Mouse (Mus musculus) lung, embryonic 14.5 days (tissue): ENCODE data around the gene Wdr82. TPM values are rescaled to one million over a fixed set of nuclear protein-coding genes. Genes with fewer than 3 reads are reported as not detected.

Experiments used
- ATAC-seq: fragments of 200-750 bp; cut with Nextera tagmentation; 2 replicates; pipeline ENCODE4 v1.8.0; 2017; ENCODE audit warnings: mild to moderate bottlenecking, moderate TSS enrichment, moderate library complexity; ENCODE audit not compliant: insufficient read depth
- DNase-seq: peaks from one replicate; pipeline ENCODE4 v3.0.0-alpha.2; 2015
- H3K27ac ChIP-seq: fragments of 300-500 bp; sonication (generic); 2 replicates; pipeline ENCODE4 v1.5.1; 2014; ENCODE audit warnings: low read depth, mild to moderate bottlenecking, moderate library complexity
- H3K27me3 ChIP-seq: fragments of 300-500 bp; sonication (generic); 2 replicates; pipeline ENCODE4 v1.6.1; 2014; ENCODE audit warnings: low read length, control low read depth; ENCODE audit not compliant: insufficient read depth
- H3K36me3 ChIP-seq: fragments of 300-500 bp; sonication (generic); 2 replicates; pipeline ENCODE4 v1.6.1; 2014; ENCODE audit warnings: control low read depth; ENCODE audit not compliant: insufficient read depth
- H3K4me1 ChIP-seq: fragments of 300-500 bp; sonication (generic); 2 replicates; pipeline ENCODE4 v1.6.1; 2014; ENCODE audit warnings: antibody characterized with exemption, control low read depth; ENCODE audit not compliant: insufficient read depth
- H3K4me2 ChIP-seq: fragments of 300-500 bp; sonication (generic); 2 replicates; pipeline ENCODE4 v1.6.1; 2014; ENCODE audit warnings: mild to moderate bottlenecking
- H3K4me3 ChIP-seq: fragments of 300-500 bp; sonication (generic); 2 replicates; pipeline ENCODE4 v1.5.1; 2014; ENCODE audit warnings: low read depth, low read length
- H3K9ac ChIP-seq: fragments of 300-500 bp; sonication (generic); 2 replicates; pipeline ENCODE4 v1.6.1; 2014
- H3K9me3 ChIP-seq: fragments of 300-500 bp; sonication (generic); 2 replicates; pipeline ENCODE4 v1.6.1; 2016; ENCODE audit warnings: low read depth, low read length, control low read depth
- CTCF ChIP-seq: IDR thresholded peaks from 2 replicates; pipeline ENCODE4 v1.5.1; 2016; ENCODE audit warnings: antibody characterized with exemption, low read depth
- WGBS: fragments of 180-500 bp; shearing (Covaris S2); extraction: QIAGEN DNeasy Blood & Tissue Kit; methylation state at CpG from one replicate; pipeline ENCODE4 v1.1.7; 2014; 5-methylcytosine and 5-hydroxymethylcytosine counted together
- polyA plus RNA-seq: library from polyadenylated mRNA; unstranded; fragments of >200 nt; fragmentation: Nextera tagmentation; extraction: Ambion mirVana; gene quantifications from 2 replicates; pipeline ENCODE4 v1.2.1, GENCODE M21; 2014

Gene Wdr82
- polyA plus RNA-seq, 1 experiment from 2014 or later = 26.9 TPM

GRCm38 (mm10) chr9:106211680-106212593, 41.2 kb downstream of the Wdr82 start:
- H3K27ac ChIP-seq = peak overlapping the region; percentile 88
- peaks cover 41% of the 10 kb centered on the region for H3K36me3 ChIP-seq
- ATAC-seq (peak; percentile 85), DNase-seq (peak; percentile 98)
- 18% methylated on average over 37 of the region's 37 CpGs for WGBS
- H3K27me3 ChIP-seq = no peaks in the 10 kb centered on the region
- no peaks in the 10 kb centered on the region for H3K9me3 ChIP-seq
- peak overlapping the region; percentile 14; the same call in 1 of the 2 replicates for H3K4me3 ChIP-seq
- H3K4me1 ChIP-seq = 0 out of 2 replicates have a peak, but pooled peaks cover 5% of the 10 kb centered on the region
- peak; percentile 100 for TF ChIP-seq CTCF
- peak overlapping the region; percentile 50 for H3K9ac ChIP-seq
- H3K4me2 ChIP-seq = peak overlapping the region; percentile 56

- DNase-seq = no peak
- Histone ChIP-seq H3K27me3 (no peaks in the 10 kb centered on the region), H3K4me1 (0 out of 2 replicates have a peak, but pooled peaks cover 5% of the 10 kb centered on the region), H3K36me3 (peaks cover 41% of the 10 kb centered on the region), H3K27ac (no peak overlapping the region), H3K4me3 (no peak overlapping the region), H3K9ac (no peak overlapping the region), H3K4me2 (no peak overlapping the region), H3K9me3 (no peaks in the 10 kb centered on the region)
- TF ChIP-seq CTCF = no peak
- 65% methylated on average over 12 of the region's 12 CpGs for WGBS
- no peak for ATAC-seq
Measured at GRCm38 (mm10) chr9:106212594-106212981, 41.9 kb downstream of the Wdr82 start.

- Histone ChIP-seq H3K4me1 (0 out of 2 replicates have a peak, but pooled peaks cover 5% of the 10 kb centered on the region), H3K4me2 (no peak overlapping the region), H3K9ac (no peak overlapping the region), H3K4me3 (no peak overlapping the region), H3K27me3 (no peaks in the 10 kb centered on the region), H3K9me3 (no peaks in the 10 kb centered on the region), H3K36me3 (peaks cover 33% of the 10 kb centered on the region), H3K27ac (no peak overlapping the region)
- no peak for ATAC-seq
- peak; percentile 40 for TF ChIP-seq CTCF
- DNase-seq = no peak
- WGBS = 82% methylated on average over 6 of the region's 6 CpGs
Measured at GRCm38 (mm10) chr9:106215341-106216125, 44.8 kb downstream of the Wdr82 start.

- H3K4me2 ChIP-seq = no peak overlapping the region
- WGBS = 87% methylated on average over 7 of the region's 7 CpGs
Measured at GRCm38 (mm10) chr9:106216971-106217370, 46.2 kb downstream of the Wdr82 start.

GRCm38 (mm10) chr9:106220894-106221523, 50.3 kb downstream of the Wdr82 start:
- Histone ChIP-seq H3K4me2 (no peak overlapping the region), H3K4me3 (no peak overlapping the region), H3K4me1 (peaks cover 6% of the 10 kb centered on the region), H3K9ac (no peak overlapping the region), H3K27ac (no peak overlapping the region), H3K27me3 (peaks cover 10% of the 10 kb centered on the region; the same call in 1 of the 2 replicates), H3K36me3 (no peaks in the 10 kb centered on the region), H3K9me3 (no peaks in the 10 kb centered on the region)
- TF ChIP-seq CTCF = no peak
- ATAC-seq (no peak), DNase-seq (no peak)
- 56% methylated on average over 8 of the region's 8 CpGs for WGBS

More at GRCm38 (mm10) chr9:106216971-106217370, 46.2 kb downstream of the Wdr82 start:
- no peak for ATAC-seq
- TF ChIP-seq CTCF = no peak
- Histone ChIP-seq H3K9ac (no peak overlapping the region), H3K4me3 (no peak overlapping the region), H3K9me3 (no peaks in the 10 kb centered on the region), H3K27me3 (no peaks in the 10 kb centered on the region), H3K36me3 (peaks cover 33% of the 10 kb centered on the region), H3K27ac (no peak overlapping the region), H3K4me1 (no peaks in the 10 kb centered on the region)
- DNase-seq = no peak

GRCm38 (mm10) chr9:106222261-106222851, 51.6 kb downstream of the Wdr82 start, which contains the start of gene Tlr9:
TSS of gene Tlr9 (plus strand) at chr9:106222598.
- Histone ChIP-seq H3K9me3 (no peaks in the 10 kb centered on the region), H3K27me3 (peaks cover 10% of the 10 kb centered on the region; the same call in 1 of the 2 replicates), H3K9ac (no peak within 1 kb of the TSS), H3K4me3 (no peak within 1 kb of the TSS), H3K4me1 (peaks cover 6% of the 10 kb centered on the region), H3K4me2 (no peak within 1 kb of the TSS), H3K27ac (no peak within 1 kb of the TSS), H3K36me3 (no peaks in the 10 kb centered on the region)
- TF ChIP-seq CTCF = no peak
- DNase-seq (no peak), ATAC-seq (no peak)
- 71% methylated on average over 4 of the region's 4 CpGs for WGBS
